Mouse (Mus musculus) erythroblast, embryonic 14.5 days (primary cell): ENCODE measurements around the gene Phrf1. TPM values are rescaled to one million over a fixed set of nuclear protein-coding genes. Genes with fewer than 3 reads are reported as not detected.

Source experiments
- H3K27me3 ChIP-seq: 2 replicates; pipeline ENCODE4 v1.6.1; 2012; ENCODE audit warnings: inconsistent platforms; ENCODE audit not compliant: control insufficient read depth
- H3K36me3 ChIP-seq: 2 replicates; pipeline ENCODE4 v1.6.1; 2012; ENCODE audit warnings: mild to moderate bottlenecking, inconsistent platforms; ENCODE audit not compliant: control insufficient read depth
- H3K4me1 ChIP-seq: 2 replicates; pipeline ENCODE4 v1.6.1; 2012; ENCODE audit warnings: inconsistent platforms; ENCODE audit not compliant: control insufficient read depth
- H3K4me3 ChIP-seq: replicated peaks from 2 replicates; pipeline ENCODE3; 2012; ENCODE audit warnings: moderate library complexity, mild to moderate bottlenecking, inconsistent platforms
- H3K9me3 ChIP-seq: 2 replicates; pipeline ENCODE4 v1.6.1; 2012; ENCODE audit warnings: low read length, inconsistent platforms, mixed read lengths; ENCODE audit not compliant: control insufficient read depth
- GATA1 ChIP-seq: IDR thresholded peaks from 2 replicates; pipeline ENCODE4 v1.6.1; 2012; ENCODE audit warnings: low read length, inconsistent platforms, mixed read lengths
- TAL1 ChIP-seq: IDR thresholded peaks from 3 replicates; pipeline ENCODE4 v1.6.1; 2012; ENCODE audit warnings: low read length, inconsistent platforms, mixed read lengths
- polyA plus RNA-seq: library from polyadenylated mRNA; stranded (reverse); fragments of >175 nt; gene quantifications from 2 replicates; pipeline ENCODE4 v1.2.3, GENCODE M21; 2012

The Phrf1 gene
- polyA plus RNA-seq, 1 experiment: 20.3 TPM

DNA sequence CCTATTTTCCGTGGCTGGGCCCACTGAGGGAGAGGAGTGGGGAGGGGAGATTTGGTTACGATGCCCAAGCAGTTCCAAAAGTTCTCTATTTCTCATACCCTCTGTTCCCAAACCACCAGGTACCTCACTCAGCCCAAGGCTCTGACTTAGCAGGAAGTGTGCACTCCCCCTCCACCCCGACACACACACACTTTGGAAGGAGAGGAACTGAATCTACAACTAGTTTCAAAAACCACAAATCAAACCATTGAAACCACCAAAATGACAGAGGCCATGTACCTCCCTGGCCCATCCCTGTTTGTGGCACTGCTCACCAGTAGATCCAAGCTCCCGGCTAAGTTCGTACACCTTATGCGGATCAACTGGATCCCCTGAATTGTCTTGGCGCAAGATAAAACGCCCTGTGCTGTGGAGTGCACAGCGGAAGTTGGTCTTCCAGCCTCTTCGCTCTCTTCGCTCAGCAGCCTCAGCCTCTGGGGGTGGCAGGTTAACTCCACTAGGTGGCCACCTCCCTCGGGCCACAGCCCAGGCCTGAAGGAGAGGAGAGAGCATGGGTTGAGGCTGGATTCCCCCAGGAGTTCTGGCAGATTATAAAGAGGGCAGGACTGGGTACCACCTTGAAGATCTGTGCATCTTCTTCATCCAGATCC is 36.3 kb downstream of the Phrf1 start:
- TF ChIP-seq GATA1: no peak
- TF ChIP-seq TAL1: no peak
- peaks cover 41% of the 10 kb centered on the region for H3K4me1 ChIP-seq
- H3K4me3 ChIP-seq: peak overlapping the region; percentile 82
- peaks cover 50% of the 10 kb centered on the region for H3K36me3 ChIP-seq
- H3K27me3 ChIP-seq: peaks cover 22% of the 10 kb centered on the region
- no peaks in the 10 kb centered on the region for H3K9me3 ChIP-seq

DNA sequence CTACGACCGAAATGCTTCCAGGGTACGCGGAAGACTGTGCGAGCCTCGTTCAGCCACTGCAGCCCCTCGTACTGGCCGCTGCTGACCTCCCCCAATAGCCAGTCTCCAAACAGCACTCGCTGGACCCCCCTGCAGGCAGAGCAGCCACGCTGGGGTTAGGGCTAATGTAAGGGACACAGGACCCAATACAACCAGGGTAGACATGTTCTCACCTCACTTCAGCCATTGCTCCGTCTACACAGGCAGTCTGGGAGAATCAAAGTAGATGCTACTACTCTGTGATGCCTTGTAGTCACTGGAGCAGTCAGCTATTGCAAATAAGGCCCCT is 36.8 kb downstream of the Phrf1 start:
- peaks cover 45% of the 10 kb centered on the region for H3K36me3 ChIP-seq
- TF ChIP-seq TAL1 (no peak), GATA1 (no peak)
- peaks cover 41% of the 10 kb centered on the region for H3K4me1 ChIP-seq
- peaks cover 26% of the 10 kb centered on the region for H3K27me3 ChIP-seq
- no peaks in the 10 kb centered on the region for H3K9me3 ChIP-seq
- peak overlapping the region; percentile 82 for H3K4me3 ChIP-seq

DNA sequence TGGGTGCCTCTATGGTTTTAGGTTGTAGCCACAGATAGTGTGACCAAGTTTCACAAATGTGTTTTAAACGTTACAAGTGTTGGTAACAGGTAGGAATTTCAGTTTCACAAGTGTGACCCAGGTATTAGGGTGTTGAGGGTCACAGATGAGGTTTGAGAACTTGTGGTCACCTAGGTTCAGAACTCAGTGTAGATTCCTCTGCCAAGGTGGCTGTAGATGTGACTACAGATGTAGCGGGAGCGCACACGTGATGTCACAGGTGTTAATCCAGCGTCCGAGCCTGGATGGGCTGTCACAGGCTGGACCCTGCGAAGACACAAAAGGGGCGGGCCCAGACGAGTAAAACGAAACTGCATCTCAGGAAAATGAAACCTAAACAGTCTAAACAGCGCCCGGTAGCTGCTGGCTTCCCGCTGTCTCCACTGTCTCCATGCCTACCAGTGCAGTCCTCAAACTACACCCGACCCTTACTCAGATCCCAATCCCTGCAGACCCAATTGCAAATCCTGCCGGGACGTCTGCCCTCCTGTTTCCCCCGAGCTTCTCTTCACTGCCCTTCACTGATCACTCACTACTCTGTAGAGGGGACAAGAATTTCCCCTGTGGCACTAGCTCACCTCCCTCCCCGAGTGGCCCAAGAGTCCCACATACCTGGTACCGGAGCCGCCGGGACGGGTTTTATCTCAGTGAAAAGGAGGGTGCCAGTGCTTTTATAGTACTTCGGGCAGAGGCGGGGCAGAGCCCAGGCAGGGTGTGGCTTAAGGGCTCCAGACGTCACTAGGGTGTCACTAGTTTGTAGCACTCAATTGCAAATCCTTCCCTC is 37.4 kb downstream of the Phrf1 start, which contains the start of gene Irf7:
Gene Irf7, minus strand, starts transcription at position 743 of the 823 bp plus-strand sequence.
- Histone ChIP-seq H3K36me3 (peaks cover 40% of the 10 kb centered on the region), H3K4me3 (peak within 1 kb of the TSS; percentile 82), H3K27me3 (peaks cover 26% of the 10 kb centered on the region), H3K9me3 (no peaks in the 10 kb centered on the region), H3K4me1 (peaks cover 41% of the 10 kb centered on the region)
- TF ChIP-seq GATA1: no peak
- TF ChIP-seq TAL1: no peak

DNA sequence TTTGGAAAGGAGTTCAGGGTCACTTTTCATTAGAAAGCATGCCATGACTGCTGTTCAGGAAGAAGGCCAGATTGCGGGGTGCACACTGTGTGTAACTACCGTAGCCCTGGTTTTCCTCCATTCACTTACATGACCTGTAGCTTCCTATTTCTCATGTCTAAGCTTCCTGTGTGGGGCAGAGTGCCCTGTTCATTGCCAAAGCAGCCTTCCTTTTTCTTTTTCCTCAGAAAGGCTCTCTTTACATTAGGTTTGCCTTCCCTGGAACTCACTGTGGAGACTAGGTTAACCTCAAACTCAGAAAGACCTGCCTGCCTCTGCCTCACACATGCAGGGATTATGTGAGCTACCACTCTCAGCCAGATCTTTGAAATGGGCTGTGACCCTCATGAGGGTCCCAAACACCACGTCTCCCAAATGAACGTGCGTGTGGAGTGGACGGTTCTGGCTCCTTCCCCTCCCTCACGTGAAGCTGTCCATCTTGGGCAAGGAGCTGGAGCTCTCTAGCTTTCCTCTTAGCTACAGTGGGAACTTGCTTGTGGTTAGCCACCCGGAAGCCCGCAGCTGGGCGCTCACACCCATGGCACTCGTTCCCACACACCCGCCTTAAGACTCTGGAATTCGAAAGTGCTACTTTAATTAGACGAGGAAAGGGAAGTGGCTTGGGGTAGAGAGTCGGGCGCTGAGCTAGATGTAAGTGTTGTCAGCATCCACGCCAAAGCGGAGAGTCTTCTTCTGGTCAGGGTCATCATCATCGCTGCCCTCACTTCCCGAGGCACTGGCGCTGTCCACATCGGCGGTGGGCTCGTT is 40.1 kb downstream of the Phrf1 start:
- Histone ChIP-seq H3K9me3 (no peaks in the 10 kb centered on the region), H3K4me1 (peaks cover 40% of the 10 kb centered on the region), H3K27me3 (peaks cover 33% of the 10 kb centered on the region), H3K36me3 (peaks cover 12% of the 10 kb centered on the region), H3K4me3 (peak overlapping the region; percentile 28)
- TF ChIP-seq GATA1 (no peak), TAL1 (no peak)

DNA sequence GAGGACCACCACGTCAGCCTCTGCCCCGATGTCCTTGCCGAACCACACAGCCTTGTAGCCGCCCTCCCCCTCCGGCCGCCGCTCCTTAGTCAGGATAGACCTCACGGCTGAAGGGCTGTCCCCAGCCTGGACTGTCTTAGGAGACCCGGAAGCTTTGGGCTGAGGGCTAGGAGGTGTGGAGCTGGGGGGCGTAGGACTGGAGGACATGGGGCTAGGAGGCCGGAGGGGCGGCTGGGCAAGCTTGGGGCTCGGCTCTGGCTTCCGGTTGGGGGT is 40.6 kb downstream of the Phrf1 start:
- Histone ChIP-seq H3K4me1 (peaks cover 35% of the 10 kb centered on the region), H3K4me3 (peak overlapping the region; percentile 28)
- TF ChIP-seq GATA1 (no peak), TAL1 (no peak)

DNA sequence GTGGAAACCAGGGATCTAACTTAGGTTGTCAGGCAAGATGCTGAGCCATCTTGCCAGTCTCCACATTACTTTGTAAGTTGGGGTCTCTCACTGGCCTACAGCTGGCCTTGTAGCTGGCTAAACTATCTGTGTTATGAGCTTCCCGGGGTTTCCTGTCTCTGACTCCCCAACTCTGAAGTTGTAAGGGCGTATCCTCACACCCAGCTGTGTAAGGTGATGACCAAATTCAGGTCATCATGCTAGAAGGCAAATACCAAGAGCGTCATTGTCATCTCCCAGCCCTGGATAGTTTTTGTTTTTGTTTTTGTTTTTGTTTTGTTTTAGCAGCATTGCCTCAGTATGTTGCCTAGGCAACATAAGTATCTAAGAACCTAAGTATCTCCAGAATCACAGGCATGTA is 42.0 kb downstream of the Phrf1 start:
- peaks cover 20% of the 10 kb centered on the region for H3K4me1 ChIP-seq
- TF ChIP-seq TAL1 (no peak), GATA1 (no peak)
- H3K4me3 ChIP-seq: no peak overlapping the region
- no peaks in the 10 kb centered on the region for H3K9me3 ChIP-seq
- no peaks in the 10 kb centered on the region for H3K36me3 ChIP-seq
- peaks cover 36% of the 10 kb centered on the region for H3K27me3 ChIP-seq

More for the DNA sequence above, 40.6 kb downstream of the Phrf1 start:
- Histone ChIP-seq H3K27me3 (peaks cover 36% of the 10 kb centered on the region), H3K36me3 (peaks cover 7% of the 10 kb centered on the region), H3K9me3 (no peaks in the 10 kb centered on the region)

DNA sequence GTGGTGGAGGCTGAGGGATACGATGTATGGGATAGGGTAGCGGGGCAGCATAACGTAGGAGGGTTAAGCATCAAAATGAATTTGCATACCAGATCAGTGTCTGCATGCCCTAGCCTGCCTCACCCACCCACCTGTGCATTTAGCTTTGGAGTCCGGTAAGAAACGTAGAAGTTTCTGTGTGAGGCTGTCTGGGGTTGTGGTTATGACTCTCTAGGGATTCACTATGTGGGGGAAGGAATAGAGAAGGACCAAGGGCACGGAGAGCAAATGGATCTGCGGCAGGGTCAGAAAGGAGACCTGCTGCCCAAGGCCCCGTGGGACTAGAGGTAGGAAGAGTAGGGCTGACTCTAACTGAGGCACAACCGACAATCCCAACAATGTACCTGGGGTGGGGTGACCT is 46.8 kb downstream of the Phrf1 start:
- H3K36me3 ChIP-seq: no peaks in the 10 kb centered on the region
- H3K4me1 ChIP-seq: peaks cover 7% of the 10 kb centered on the region
- no peak overlapping the region for H3K4me3 ChIP-seq
- H3K9me3 ChIP-seq: no peaks in the 10 kb centered on the region
- TF ChIP-seq GATA1 (no peak), TAL1 (no peak)
- H3K27me3 ChIP-seq: peaks cover 40% of the 10 kb centered on the region

DNA sequence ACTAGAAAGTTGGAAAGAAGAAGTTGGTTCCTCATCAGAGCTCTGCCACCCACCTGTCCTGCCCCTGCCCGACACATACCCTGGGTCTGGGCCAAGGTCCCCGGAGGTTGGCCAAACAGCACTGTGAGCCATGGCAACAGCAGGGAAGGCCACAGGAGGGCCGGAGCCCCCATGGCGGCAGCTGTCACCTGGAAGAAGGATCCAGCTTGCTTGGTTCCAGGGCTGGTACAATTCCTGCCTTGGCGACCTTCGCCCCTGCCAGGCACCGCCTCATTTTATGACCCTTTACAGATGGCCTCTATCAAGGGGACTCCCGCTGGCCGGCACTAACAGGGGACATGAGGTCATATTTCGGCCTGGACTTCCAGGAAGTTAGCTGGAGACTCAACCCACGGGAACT is 48.0 kb downstream of the Phrf1 start, which contains the start of gene Cdhr5:
Gene Cdhr5, minus strand, starts transcription at position 241 of the 400 bp plus-strand sequence.
- Histone ChIP-seq H3K27me3 (peaks cover 43% of the 10 kb centered on the region), H3K4me3 (no peak within 1 kb of the TSS), H3K4me1 (peaks cover 7% of the 10 kb centered on the region), H3K9me3 (no peaks in the 10 kb centered on the region), H3K36me3 (no peaks in the 10 kb centered on the region)
- TF ChIP-seq TAL1: no peak
- no peak for TF ChIP-seq GATA1
